Mouse (Mus musculus): ENCODE results near the gene Sphk1. TPM values are rescaled to one million over a fixed set of nuclear protein-coding genes. Genes with fewer than 3 reads are reported as not detected.
A peak's percentile ranks its signal among the peaks of the same experiment; 100 is the strongest.

The Sphk1 gene
- polyA plus RNA-seq, 1 experiment from 2014 or later: 23.7 TPM

DNA sequence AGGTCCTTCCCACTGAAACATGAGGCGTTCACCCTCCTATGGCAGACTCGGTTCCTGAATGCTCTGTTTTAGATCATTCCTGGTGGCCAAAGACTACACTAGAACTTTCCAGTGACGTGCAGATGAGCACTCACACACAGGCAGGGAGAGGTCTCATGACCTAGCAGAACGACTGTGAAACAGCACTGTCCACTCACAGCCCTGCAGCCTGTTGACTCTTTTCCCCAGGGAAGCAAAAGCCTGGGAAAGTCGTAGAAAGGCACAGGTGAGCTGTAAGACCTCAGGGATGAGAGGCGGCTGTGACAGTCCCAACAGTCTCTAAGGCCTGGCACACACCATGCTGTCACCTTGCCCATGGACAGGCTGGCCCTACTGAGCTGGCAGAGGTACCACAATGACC is 25.6 kb downstream of the Sphk1 start:
- Histone ChIP-seq H3K27me3 (ENCODE audit: control insufficient read depth, insufficient read depth, low read depth, low read length) (no peaks in the 10 kb centered on the region), H3K4me2 (ENCODE audit: low read depth, low read length) (no peak overlapping the region), H3K9ac (ENCODE audit: low read depth, low read length) (no peak overlapping the region), H3K4me3 (ENCODE audit: low read depth, low read length) (no peak overlapping the region), H3K4me1 (ENCODE audit: control insufficient read depth, low read depth, low read length) (peaks cover 36% of the 10 kb centered on the region), H3K9me3 (replicated peaks; ENCODE audit: control insufficient read depth, low read length) (no peaks in the 10 kb centered on the region), H3K36me3 (ENCODE audit: control insufficient read depth, insufficient read depth) (no peaks in the 10 kb centered on the region), H3K27ac (ENCODE audit: low read length) (no peak overlapping the region)
- no peak for ATAC-seq (ENCODE audit: low read depth)
- whole genome bisulfite sequencing (ENCODE audit: insufficient replicate concordance): 67% methylated on average over 6 of the region's 6 CpGs

GRCm38 (mm10) chr11:116565283-116566041 is 34.7 kb downstream of the Sphk1 start:
- Histone ChIP-seq H3K36me3 (ENCODE audit: control insufficient read depth, insufficient read depth) (no peaks in the 10 kb centered on the region), H3K9ac (ENCODE audit: low read depth, low read length) (no peak overlapping the region), H3K4me1 (ENCODE audit: control insufficient read depth, low read depth, low read length) (peaks cover 36% of the 10 kb centered on the region), H3K27ac (ENCODE audit: low read length) (no peak overlapping the region), H3K27me3 (ENCODE audit: control insufficient read depth, insufficient read depth, low read depth, low read length) (no peaks in the 10 kb centered on the region), H3K4me2 (ENCODE audit: low read depth, low read length) (no peak overlapping the region), H3K4me3 (ENCODE audit: low read depth, low read length) (no peak overlapping the region), H3K9me3 (replicated peaks; ENCODE audit: control insufficient read depth, low read length) (no peaks in the 10 kb centered on the region)
- ATAC-seq (ENCODE audit: low read depth): peak; percentile 35; the same call in 1 of the 2 replicates
- WGBS (ENCODE audit: insufficient replicate concordance): 54% methylated on average over 7 of the region's 7 CpGs

- no peak overlapping the region for H3K4me2 ChIP-seq (ENCODE audit: low read depth, low read length)
- WGBS (ENCODE audit: insufficient replicate concordance): 87% methylated on average over 8 of the region's 8 CpGs
- H3K36me3 ChIP-seq (ENCODE audit: control insufficient read depth, insufficient read depth): peaks cover 2% of the 10 kb centered on the region; the same call in 1 of the 2 replicates
- no peak overlapping the region for H3K9ac ChIP-seq (ENCODE audit: low read depth, low read length)
- H3K4me3 ChIP-seq (ENCODE audit: low read depth, low read length): no peak overlapping the region
- H3K4me1 ChIP-seq (ENCODE audit: control insufficient read depth, low read depth, low read length): peaks cover 56% of the 10 kb centered on the region
- no peak for ATAC-seq (ENCODE audit: low read depth)
- H3K27ac ChIP-seq (ENCODE audit: low read length): no peak overlapping the region
- H3K9me3 ChIP-seq (replicated peaks; ENCODE audit: control insufficient read depth, low read length): no peaks in the 10 kb centered on the region
- no peaks in the 10 kb centered on the region for H3K27me3 ChIP-seq (ENCODE audit: control insufficient read depth, insufficient read depth, low read depth, low read length)
Measured at GRCm38 (mm10) chr11:116567531-116567930, 36.8 kb downstream of the Sphk1 start.

- no peaks in the 10 kb centered on the region for H3K9me3 ChIP-seq (replicated peaks; ENCODE audit: control insufficient read depth, low read length)
- ATAC-seq (ENCODE audit: low read depth): no peak
- peaks cover 74% of the 10 kb centered on the region for H3K4me1 ChIP-seq (ENCODE audit: control insufficient read depth, low read depth, low read length)
- no peak overlapping the region for H3K9ac ChIP-seq (ENCODE audit: low read depth, low read length)
- H3K36me3 ChIP-seq (ENCODE audit: control insufficient read depth, insufficient read depth): peaks cover 2% of the 10 kb centered on the region; the same call in 1 of the 2 replicates
- H3K27me3 ChIP-seq (ENCODE audit: control insufficient read depth, insufficient read depth, low read depth, low read length): no peaks in the 10 kb centered on the region
- no peak overlapping the region for H3K4me3 ChIP-seq (ENCODE audit: low read depth, low read length)
- WGBS (ENCODE audit: insufficient replicate concordance): 84% methylated on average over 7 of the region's 7 CpGs
- H3K27ac ChIP-seq (ENCODE audit: low read length): no peak overlapping the region
- no peak overlapping the region for H3K4me2 ChIP-seq (ENCODE audit: low read depth, low read length)
Measured at GRCm38 (mm10) chr11:116570821-116571220, 40.1 kb downstream of the Sphk1 start.

DNA sequence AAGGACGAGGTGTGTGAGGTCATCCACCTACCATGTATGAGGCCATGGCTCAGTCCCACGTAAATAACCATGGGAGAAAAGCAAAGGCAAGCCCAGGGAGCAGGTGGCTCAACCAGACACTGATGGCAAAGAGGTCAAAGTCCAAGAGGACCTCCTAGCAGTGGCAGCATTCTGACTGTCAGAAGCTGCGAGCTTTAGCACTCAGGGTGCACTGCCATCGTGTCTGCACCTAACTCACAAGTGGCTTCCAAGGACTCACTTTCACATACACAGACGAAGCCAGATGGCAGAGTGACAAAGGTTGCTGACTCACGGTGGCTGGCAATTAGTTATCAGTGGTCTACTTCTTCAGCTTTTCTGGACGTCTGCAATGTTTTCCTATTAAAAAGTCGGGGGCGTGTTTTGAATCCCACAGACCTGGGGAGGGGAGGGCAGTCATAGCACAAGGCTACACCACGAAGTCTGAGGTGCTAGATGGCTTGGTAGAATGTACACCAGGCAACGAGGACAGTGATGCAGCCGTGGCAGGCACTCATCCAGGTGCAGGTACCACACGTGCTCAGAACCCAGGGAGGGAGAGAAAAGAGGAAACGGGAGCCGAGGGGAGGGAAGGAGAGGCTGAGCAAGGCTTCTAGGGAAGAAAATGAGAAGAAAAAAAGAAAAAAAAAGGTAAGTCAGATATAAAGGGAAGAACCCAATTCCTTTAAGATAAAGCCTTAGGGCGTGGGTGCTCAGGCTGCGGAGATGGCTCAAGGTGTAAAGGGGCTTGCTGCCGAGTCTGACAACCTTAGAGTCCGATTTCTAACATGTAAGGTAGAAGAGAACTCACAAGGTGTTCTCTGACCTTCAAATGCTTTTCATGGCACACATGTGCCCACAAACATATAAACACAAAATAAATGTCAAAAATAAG is 41.3 kb downstream of the Sphk1 start:
- Histone ChIP-seq H3K9ac (ENCODE audit: low read depth, low read length) (peak overlapping the region; percentile 60), H3K9me3 (replicated peaks; ENCODE audit: control insufficient read depth, low read length) (no peaks in the 10 kb centered on the region), H3K27ac (ENCODE audit: low read length) (peak overlapping the region; percentile 99), H3K4me3 (ENCODE audit: low read depth, low read length) (peak overlapping the region; percentile 51), H3K27me3 (ENCODE audit: control insufficient read depth, insufficient read depth, low read depth, low read length) (no peaks in the 10 kb centered on the region), H3K4me2 (ENCODE audit: low read depth, low read length) (peak overlapping the region; percentile 75), H3K4me1 (ENCODE audit: control insufficient read depth, low read depth, low read length) (peaks cover 83% of the 10 kb centered on the region), H3K36me3 (ENCODE audit: control insufficient read depth, insufficient read depth) (peaks cover 2% of the 10 kb centered on the region; the same call in 1 of the 2 replicates)
- ATAC-seq (ENCODE audit: low read depth): peak; percentile 69
- WGBS (ENCODE audit: insufficient replicate concordance): 30% methylated on average over 19 of the region's 19 CpGs

DNA sequence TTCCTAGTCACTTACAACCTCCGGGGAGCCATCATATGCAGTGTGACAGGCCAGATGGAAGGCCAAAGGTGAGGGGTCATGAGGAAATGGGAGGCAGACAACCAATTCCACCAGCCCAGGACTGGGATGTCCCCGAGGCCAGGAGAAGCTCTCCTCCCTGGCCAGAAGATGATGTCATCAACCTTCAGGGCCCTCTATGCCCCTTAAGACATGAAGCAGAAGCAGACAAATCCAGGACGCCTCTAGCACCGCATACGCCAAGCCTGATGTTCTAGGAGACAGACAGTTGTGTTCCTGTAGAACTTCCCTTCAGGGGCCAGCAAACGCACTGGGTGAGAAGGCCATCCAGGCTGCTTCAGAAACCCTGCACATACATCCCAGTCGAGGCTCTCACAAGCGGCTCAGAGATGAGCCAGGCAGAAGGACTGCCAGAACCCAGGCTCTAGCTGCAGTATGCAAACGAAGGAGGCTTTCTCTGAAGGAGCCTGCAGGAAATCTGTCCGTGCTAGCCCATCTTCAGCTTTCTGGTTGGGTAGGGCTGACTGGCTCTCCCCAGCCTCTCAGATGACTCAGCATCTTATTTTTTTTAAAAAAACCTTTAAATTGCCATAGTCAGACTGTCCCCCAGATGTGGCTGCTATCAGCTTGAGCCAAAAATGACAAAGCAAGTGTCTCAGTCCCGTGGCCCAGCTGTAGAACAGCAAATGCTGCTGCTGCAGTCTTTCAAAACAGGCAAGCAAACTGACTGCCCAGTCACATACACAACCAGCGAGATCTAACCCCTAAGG is 42.2 kb downstream of the Sphk1 start:
- WGBS (ENCODE audit: insufficient replicate concordance): 29% methylated on average over 12 of the region's 12 CpGs
- peak overlapping the region; percentile 75 for H3K4me2 ChIP-seq (ENCODE audit: low read depth, low read length)
- peak; percentile 84 for ATAC-seq (ENCODE audit: low read depth)
- H3K36me3 ChIP-seq (ENCODE audit: control insufficient read depth, insufficient read depth): peaks cover 2% of the 10 kb centered on the region; the same call in 1 of the 2 replicates
- H3K9me3 ChIP-seq (replicated peaks; ENCODE audit: control insufficient read depth, low read length): no peaks in the 10 kb centered on the region
- H3K4me1 ChIP-seq (ENCODE audit: control insufficient read depth, low read depth, low read length): peaks cover 78% of the 10 kb centered on the region
- H3K4me3 ChIP-seq (ENCODE audit: low read depth, low read length): peak overlapping the region; percentile 51
- no peaks in the 10 kb centered on the region for H3K27me3 ChIP-seq (ENCODE audit: control insufficient read depth, insufficient read depth, low read depth, low read length)
- peak overlapping the region; percentile 60 for H3K9ac ChIP-seq (ENCODE audit: low read depth, low read length)
- H3K27ac ChIP-seq (ENCODE audit: low read length): peak overlapping the region; percentile 99

DNA sequence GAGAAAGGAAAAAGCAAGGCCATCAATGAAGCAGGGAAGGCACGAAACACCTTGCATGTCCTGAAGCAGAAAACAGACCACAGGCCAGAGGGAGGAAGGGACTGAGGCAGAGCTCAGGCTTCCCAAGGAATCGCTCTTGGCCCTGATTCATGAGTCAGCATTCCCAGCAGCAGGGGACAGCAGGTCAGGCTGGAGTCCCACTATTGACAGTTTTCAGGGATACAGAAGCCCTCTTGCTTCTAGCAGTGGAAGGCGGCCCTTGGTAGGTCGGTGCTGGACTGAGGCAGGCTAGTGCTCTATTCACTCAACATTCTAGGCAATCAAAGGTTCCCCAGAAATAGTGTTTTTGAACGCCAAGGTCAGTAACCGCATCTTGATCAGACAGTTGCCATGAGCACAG is 43.8 kb downstream of the Sphk1 start:
- ATAC-seq (ENCODE audit: low read depth): no peak
- peak overlapping the region; percentile 75 for H3K4me2 ChIP-seq (ENCODE audit: low read depth, low read length)
- H3K4me3 ChIP-seq (ENCODE audit: low read depth, low read length): peak overlapping the region; percentile 11; the same call in 1 of the 2 replicates
- WGBS (ENCODE audit: insufficient replicate concordance): 83% methylated on average over 6 of the region's 6 CpGs
- no peaks in the 10 kb centered on the region for H3K9me3 ChIP-seq (replicated peaks; ENCODE audit: control insufficient read depth, low read length)
- peaks cover 82% of the 10 kb centered on the region for H3K4me1 ChIP-seq (ENCODE audit: control insufficient read depth, low read depth, low read length)
- H3K27me3 ChIP-seq (ENCODE audit: control insufficient read depth, insufficient read depth, low read depth, low read length): no peaks in the 10 kb centered on the region
- peak overlapping the region; percentile 99 for H3K27ac ChIP-seq (ENCODE audit: low read length)
- peaks cover 2% of the 10 kb centered on the region; the same call in 1 of the 2 replicates for H3K36me3 ChIP-seq (ENCODE audit: control insufficient read depth, insufficient read depth)
- peak overlapping the region; percentile 60; the same call in 1 of the 2 replicates for H3K9ac ChIP-seq (ENCODE audit: low read depth, low read length)

DNA sequence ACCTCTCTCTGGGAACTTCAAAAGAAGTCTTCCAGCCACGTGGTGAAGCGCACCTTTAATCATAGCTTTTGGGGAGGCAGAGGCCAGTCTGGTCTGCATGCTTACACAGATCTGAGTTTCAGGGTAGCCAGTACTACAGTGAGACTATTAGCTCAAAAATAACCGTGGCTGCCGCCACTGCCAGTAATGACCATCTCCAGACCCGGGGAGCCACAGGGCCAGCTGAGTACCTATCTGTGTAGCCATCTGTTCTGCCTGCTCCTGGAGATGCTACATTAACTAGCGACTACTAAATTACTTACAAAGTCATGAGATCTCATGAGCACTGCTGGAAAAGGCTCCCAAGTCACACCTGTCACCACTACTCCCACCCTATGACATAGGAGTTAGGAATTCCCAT is 44.3 kb downstream of the Sphk1 start:
- no peak overlapping the region for H3K9ac ChIP-seq (ENCODE audit: low read depth, low read length)
- peaks cover 83% of the 10 kb centered on the region for H3K4me1 ChIP-seq (ENCODE audit: control insufficient read depth, low read depth, low read length)
- H3K4me3 ChIP-seq (ENCODE audit: low read depth, low read length): no peak overlapping the region; the same call in 1 of the 2 replicates
- peaks cover 2% of the 10 kb centered on the region; the same call in 1 of the 2 replicates for H3K36me3 ChIP-seq (ENCODE audit: control insufficient read depth, insufficient read depth)
- WGBS (ENCODE audit: insufficient replicate concordance): 63% methylated on average over 6 of the region's 6 CpGs
- H3K4me2 ChIP-seq (ENCODE audit: low read depth, low read length): peak overlapping the region; percentile 75; the same call in 1 of the 2 replicates
- H3K27ac ChIP-seq (ENCODE audit: low read length): peak overlapping the region; percentile 99
- no peaks in the 10 kb centered on the region for H3K9me3 ChIP-seq (replicated peaks; ENCODE audit: control insufficient read depth, low read length)
- no peaks in the 10 kb centered on the region for H3K27me3 ChIP-seq (ENCODE audit: control insufficient read depth, insufficient read depth, low read depth, low read length)
- ATAC-seq (ENCODE audit: low read depth): no peak
